Mouse (Mus musculus) lung, postnatal 36 days (tissue): ENCODE data around the gene Esrrg.

Source experiments
- DNase-seq: peaks from one replicate; pipeline ENCODE4 v3.0.0; 2022; ENCODE audit warnings: mixed read lengths

The Esrrg gene

GRCm38 (mm10) chr1:187785226-187785625, 176.6 kb downstream of the Esrrg start:
- no peak for DNase-seq

- DNase-seq: no peak
Observed at GRCm38 (mm10) chr1:187787055-187788016, 178.7 kb downstream of the Esrrg start.

GRCm38 (mm10) chr1:187794240-187794930, 185.8 kb downstream of the Esrrg start:
- no peak for DNase-seq

- no peak for DNase-seq
Observed at GRCm38 (mm10) chr1:187795551-187795950, 187.0 kb downstream of the Esrrg start.

- DNase-seq: no peak
Observed at GRCm38 (mm10) chr1:187799300-187799699, 190.7 kb downstream of the Esrrg start.

GRCm38 (mm10) chr1:187800761-187801160, 192.2 kb downstream of the Esrrg start:
- no peak for DNase-seq

GRCm38 (mm10) chr1:187803566-187803965, 195.0 kb downstream of the Esrrg start:
- DNase-seq: no peak

- DNase-seq: no peak
Observed at GRCm38 (mm10) chr1:187803997-187804396, 195.4 kb downstream of the Esrrg start.

- DNase-seq: no peak
Observed at GRCm38 (mm10) chr1:187805001-187805400, 196.4 kb downstream of the Esrrg start.

- DNase-seq: no peak
Observed at GRCm38 (mm10) chr1:187807477-187808390, 199.1 kb downstream of the Esrrg start.

GRCm38 (mm10) chr1:187808391-187808922, 199.9 kb downstream of the Esrrg start:
- DNase-seq: no peak

GRCm38 (mm10) chr1:187809546-187809945, 201.0 kb downstream of the Esrrg start:
- DNase-seq: no peak

- no peak for DNase-seq
Observed at GRCm38 (mm10) chr1:187819406-187819805, 210.8 kb downstream of the Esrrg start.

GRCm38 (mm10) chr1:187821368-187821811, 212.8 kb downstream of the Esrrg start:
- no peak for DNase-seq

GRCm38 (mm10) chr1:187823351-187823750, 214.8 kb downstream of the Esrrg start:
- no peak for DNase-seq

- no peak for DNase-seq
Observed at GRCm38 (mm10) chr1:187825421-187826097, 217.0 kb downstream of the Esrrg start.

- DNase-seq: no peak
Observed at GRCm38 (mm10) chr1:187826140-187826539, 217.5 kb downstream of the Esrrg start.

GRCm38 (mm10) chr1:187826869-187827268, 218.3 kb downstream of the Esrrg start:
- DNase-seq: no peak

- DNase-seq: no peak
Observed at GRCm38 (mm10) chr1:187830937-187831336, 222.3 kb downstream of the Esrrg start.

GRCm38 (mm10) chr1:187832851-187833250, 224.3 kb downstream of the Esrrg start:
- no peak for DNase-seq

- no peak for DNase-seq
Observed at GRCm38 (mm10) chr1:187834576-187834975, 226.0 kb downstream of the Esrrg start.

- DNase-seq: no peak
Observed at GRCm38 (mm10) chr1:187836384-187836783, 227.8 kb downstream of the Esrrg start.
